Mouse (Mus musculus) adrenal gland (tissue): Measurements from ENCODE around the gene Gm16223.

Experiments used
- intact Hi-C: fragments of 180-260 bp; cut with DNase I; formaldehyde crosslinking; loops from one replicate; pipeline ENCODE4 v1.15.1; 2025
- long read RNA-seq, 2 experiments: library from polyadenylated mRNA; unstranded; transcript quantifications; one replicate each; pipeline ENCODE4 v2.0.0; 2020; ENCODE audit warnings: borderline replicate concordance in 1 of 2; ENCODE audit not compliant: insufficient replicate concordance in 1 of 2

Gm16223 gene
- long read RNA-seq, experiment 1 = 0 reads
- long read RNA-seq, experiment 2, partial matches to known transcripts = 0 of 1 reads
- long read RNA-seq, experiment 2, other reads (novel, unspliced or antisense) = 1 of 1 reads

GRCm38 (mm10) chr5:42067476-42068187 lies at the start of gene Gm16223:
Gene Gm16223 (plus strand): TSS chr5:42067960.
- intact Hi-C loops = no loop called here

- intact Hi-C loops = no loop called here
These were observed 45.7 kb upstream of the Gm16223 start for GRCm38 (mm10) chr5:42022029-42022428.

GRCm38 (mm10) chr5:42023521-42023920 lies 44.2 kb upstream of the Gm16223 start:
- intact Hi-C loops = no loop called here

GRCm38 (mm10) chr5:42036388-42037082 lies 31.2 kb upstream of the Gm16223 start:
- intact Hi-C loops = no loop called here

DNA sequence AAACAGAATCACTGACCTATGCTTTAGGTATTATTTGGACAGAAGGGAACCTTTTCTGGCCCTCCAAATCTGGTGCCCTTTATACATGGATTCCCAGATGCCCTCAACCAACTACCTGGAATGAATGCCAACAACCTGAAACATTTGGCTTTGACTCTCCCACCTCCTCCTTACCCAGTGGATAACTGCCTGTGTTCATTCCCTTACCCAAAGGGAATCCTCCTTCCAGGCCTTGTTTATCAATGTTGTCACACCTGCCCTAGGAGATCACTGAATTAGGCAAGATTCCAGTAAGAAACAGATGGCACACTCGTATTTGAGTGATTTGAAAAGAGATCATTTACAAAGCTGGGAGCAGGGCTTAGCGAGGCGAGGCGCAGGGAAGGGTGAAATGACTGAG lies 13.1 kb upstream of the Gm16223 start:
- intact Hi-C loops = no loop called here

DNA sequence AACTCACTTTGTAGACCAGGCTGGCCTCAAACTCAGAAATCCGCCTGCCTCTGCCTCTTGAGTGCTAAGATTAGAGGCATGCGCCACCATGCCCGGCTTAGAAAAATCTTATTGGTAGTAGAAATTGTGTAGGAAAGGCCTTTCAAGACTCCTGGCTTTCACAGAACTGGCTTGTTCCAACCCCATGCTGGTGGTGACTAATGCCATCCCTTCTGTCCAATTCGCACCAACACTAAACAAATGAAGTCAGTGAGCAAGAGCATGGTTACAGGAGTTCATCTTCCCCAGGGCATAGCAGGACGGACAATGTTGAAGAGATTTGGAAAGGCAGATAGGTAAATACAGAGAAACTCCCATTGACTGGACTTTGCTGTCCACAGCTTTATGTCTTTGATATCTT lies 12.6 kb upstream of the Gm16223 start:
- intact Hi-C loops = no loop called here

- intact Hi-C loops = no loop called here
These were observed 2.7 kb upstream of the Gm16223 start for GRCm38 (mm10) chr5:42065090-42065489.

DNA sequence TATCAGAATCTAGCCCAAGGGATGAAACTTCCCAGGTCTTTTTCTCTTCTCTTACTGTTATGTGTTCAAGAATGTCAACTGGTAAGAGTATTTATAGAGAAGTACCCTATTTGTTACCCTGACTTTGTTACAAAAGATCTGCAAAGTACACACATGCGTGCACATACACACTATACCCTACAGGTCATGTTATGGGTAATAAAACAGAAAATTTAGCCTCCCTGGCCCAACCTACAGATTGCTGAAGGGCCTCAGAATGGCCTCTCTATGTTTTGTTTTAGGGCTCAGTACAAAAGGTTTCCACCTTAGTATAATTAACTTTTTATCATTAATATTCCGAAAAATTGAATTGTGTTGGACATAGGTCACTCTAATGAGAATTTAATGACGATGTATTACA lies 685 bp upstream of the Gm16223 start:
- intact Hi-C loops = no loop called here

GRCm38 (mm10) chr5:42068188-42068579 lies 424 bp downstream of the Gm16223 start:
- intact Hi-C loops = no loop called here

DNA sequence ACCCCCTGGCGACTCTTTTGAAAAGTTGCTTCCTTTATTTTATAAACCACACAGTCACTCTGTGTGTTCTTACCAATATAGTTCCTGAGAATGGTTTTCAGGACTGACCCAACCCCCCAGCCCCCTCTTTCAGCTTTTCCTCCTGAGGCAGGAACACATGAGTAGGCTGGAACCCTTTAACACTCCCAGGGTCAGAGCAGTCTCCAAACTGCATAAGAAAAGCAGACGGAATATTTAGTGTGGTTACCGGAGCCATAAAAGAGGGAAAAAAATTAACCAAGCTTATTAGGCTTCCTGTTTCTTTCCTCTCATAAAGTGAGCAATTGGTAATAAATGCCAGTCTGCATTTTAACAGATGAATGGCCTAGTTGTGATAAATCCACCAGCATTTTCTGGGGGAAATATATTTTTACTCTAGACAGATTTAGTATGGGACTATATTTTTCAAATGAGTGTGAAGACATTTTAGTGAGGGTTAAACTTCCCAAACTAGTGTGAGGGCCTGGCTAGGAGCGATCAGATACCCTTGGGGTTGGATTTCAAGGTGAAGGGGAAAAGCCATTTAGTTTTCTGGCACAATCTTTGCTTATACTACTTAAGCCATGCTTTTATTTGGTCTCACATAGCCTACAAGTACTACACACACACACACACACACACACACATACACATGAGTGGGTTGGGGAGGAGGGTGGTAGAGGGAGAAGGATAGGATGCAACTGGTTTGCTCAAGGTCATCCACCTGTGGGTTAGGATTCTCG lies 49.0 kb downstream of the Gm16223 start:
- intact Hi-C loops = no loop called here

- intact Hi-C loops = no loop called here
These were observed 57.8 kb downstream of the Gm16223 start for GRCm38 (mm10) chr5:42125562-42125961.

DNA sequence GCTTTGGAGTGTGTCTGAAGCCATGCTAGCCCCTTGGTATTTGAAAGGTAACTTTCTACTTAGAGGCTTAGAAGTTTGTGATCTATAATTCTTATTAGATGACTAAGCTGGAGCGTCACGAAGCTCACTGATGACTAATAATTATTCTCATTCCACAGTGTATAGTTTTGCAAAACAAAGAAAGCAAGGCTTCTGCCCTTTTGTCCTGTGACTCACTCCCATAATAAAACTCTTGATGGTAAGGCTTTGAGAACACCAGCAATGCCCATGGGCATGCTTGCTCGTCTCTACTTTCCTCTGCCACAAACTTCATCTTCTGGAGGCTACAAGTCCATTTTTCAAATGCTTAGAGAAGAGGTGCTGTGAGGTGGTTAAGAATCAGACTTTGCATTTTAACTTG lies 87.9 kb downstream of the Gm16223 start:
- intact Hi-C loops = no loop called here

DNA sequence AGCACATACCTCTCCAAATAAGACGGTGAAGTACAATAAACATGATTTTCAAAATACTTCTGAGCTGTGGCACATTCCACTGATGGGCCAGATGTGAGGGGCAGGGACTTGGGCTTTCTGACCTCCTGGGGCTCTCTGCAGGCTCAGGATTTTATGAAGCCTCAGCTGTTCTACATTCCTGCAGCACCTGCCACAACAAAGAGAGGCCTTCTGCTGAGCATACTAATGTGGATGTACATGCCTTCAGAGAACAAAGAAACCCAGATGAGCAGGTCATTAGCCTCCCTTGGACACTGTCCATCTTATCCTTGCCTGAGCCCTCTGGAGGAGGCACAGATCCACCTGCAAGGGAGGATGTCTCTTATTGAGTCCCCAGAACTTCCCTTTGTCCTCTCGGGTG lies 97.0 kb downstream of the Gm16223 start:
- intact Hi-C loops = no loop called here

DNA sequence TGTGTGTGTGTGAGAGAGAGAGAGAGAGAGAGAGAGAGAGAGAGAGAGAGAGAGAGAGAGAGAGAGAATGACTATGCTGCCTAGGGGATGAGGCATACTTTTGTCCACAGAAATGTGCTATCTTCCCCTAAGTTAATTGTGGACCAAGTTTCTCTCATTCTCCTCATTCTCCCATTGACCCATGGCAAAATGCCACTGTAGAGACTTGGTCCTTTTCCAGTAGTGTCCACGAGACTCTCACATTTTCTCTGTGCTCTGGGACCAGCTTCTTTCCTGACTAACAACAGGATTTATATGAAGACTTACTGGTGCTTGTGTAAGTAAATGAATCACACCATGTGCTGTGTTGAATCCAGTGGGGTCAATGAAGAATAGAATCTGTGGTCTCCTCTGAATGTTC lies 98.6 kb downstream of the Gm16223 start:
- intact Hi-C loops = no loop called here

DNA sequence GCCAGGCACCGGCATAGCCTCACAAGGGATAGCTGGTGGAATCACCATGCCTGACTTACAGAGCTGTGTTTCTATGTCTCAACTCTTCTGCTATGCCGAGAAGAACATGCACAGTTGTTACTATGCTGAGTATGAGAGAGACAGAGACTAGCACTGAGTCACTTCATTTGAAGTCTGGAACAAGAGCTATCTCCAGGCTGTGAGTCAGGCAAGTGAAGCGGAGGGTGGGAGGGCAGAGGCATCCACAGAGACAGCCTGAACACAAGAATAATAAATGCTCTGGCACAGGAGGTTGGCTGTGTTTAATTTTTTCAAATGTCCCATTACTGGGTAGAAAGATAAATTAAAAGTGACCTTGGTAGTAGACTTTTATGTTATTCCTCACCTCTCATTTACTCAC lies 100.3 kb downstream of the Gm16223 start:
- intact Hi-C loops = no loop called here

DNA sequence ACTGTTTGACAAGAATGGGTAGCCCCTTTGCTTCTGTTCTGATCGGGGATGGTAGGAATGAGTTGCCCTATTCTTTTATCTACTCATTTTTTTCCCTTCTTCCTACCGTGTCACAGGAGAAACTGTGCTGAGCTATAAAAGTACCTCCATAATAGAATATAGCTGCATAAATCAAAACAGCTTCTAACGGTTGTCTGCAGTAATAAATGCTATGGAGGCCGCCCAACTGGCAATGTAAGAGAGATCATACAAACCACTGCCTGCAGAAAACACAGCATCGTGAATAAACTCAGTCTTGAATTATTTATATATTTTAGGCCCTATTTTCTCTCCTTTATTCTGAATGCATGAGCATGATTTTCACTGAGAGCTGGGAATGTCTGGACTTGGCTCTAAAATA lies 101.0 kb downstream of the Gm16223 start:
- intact Hi-C loops = no loop called here

GRCm38 (mm10) chr5:42174109-42174508 lies 106.3 kb downstream of the Gm16223 start:
- intact Hi-C loops = no loop called here

DNA sequence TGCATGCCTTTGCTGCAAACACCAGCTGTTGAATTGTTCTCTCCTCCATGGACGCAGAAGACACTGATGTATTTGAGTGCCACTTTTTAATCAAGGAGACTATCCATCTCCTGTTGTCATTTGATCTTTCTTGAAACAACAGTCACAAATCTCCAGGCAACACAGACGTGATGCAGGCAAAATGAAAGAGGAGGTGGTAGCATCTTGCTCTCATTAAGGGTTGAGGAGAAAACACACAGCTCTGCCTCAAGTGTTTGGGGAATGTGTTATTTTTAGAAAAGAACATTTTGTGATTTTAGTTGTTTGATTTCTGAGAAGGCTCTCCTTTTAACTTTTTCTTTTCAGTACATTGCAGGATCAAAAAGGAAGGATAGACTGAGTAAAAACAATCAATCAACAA lies 107.7 kb downstream of the Gm16223 start:
- intact Hi-C loops = no loop called here

DNA sequence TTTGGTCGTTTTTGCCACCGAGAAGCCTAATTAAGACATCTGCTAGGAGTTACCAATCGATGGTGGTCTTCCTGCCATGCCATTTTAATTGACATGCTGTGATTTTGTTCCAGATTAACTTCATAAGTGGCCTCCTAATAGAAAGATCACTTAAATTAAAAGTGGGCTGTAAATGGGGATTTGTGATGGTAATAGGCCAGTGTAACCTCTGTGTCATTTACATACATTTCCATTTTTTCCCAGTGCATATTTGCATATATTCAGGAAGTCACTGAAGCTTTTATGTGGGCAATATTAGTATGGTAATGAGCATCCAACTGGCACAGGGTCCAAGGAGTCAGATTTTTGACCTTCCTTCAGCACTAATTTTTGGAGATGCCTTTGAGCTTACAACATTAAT lies 130.7 kb downstream of the Gm16223 start:
- intact Hi-C loops = no loop called here

- intact Hi-C loops = no loop called here
These were observed 139.8 kb downstream of the Gm16223 start for GRCm38 (mm10) chr5:42207456-42208122.

- intact Hi-C loops = no loop called here
These were observed 144.0 kb downstream of the Gm16223 start for GRCm38 (mm10) chr5:42211554-42212338.
